Mouse (Mus musculus) lung, postnatal 0 days (tissue): ENCODE data around the gene Mgat5.

Experiments
- CTCF ChIP-seq: IDR thresholded peaks from 2 replicates; pipeline ENCODE4 v1.5.1; 2016; ENCODE audit warnings: antibody characterized with exemption, mild to moderate bottlenecking
- EP300 ChIP-seq: IDR thresholded peaks from 2 replicates; pipeline ENCODE4 v1.6.1; 2016; ENCODE audit warnings: antibody characterized with exemption, mild to moderate bottlenecking, control low read depth

GRCm38 (mm10) chr1:127221998-127222736, 17.4 kb downstream of the Mgat5 start:
- TF ChIP-seq CTCF, result no peak
- no peak for TF ChIP-seq EP300
